Mouse (Mus musculus) limb, embryonic 11.5 days (tissue): ENCODE data around the gene Tank. TPM values are rescaled to one million over a fixed set of nuclear protein-coding genes. Genes with fewer than 3 reads are reported as not detected.

Source experiments
- ATAC-seq: fragments of 200-750 bp; cut with Nextera tagmentation; 2 replicates; pipeline ENCODE4 v1.8.0; 2017; ENCODE audit warnings: low read depth; ENCODE audit not compliant: insufficient number of reproducible peaks, low FRiP score, low TSS enrichment
- DNase-seq: peaks from one replicate; pipeline ENCODE4 v3.0.0-alpha.2; 2015; ENCODE audit warnings: low spot score
- H3K27ac ChIP-seq: fragments of 300-500 bp; sonication (generic); replicated peaks from 2 replicates; pipeline ENCODE4 v1.5.1; 2014; ENCODE audit warnings: low read depth, mild to moderate bottlenecking, low read length
- H3K27me3 ChIP-seq: fragments of 300-500 bp; sonication (generic); 2 replicates; pipeline ENCODE4 v1.6.1; 2014; ENCODE audit warnings: mild to moderate bottlenecking, low read length, mixed read lengths; ENCODE audit not compliant: control insufficient read depth, insufficient read depth
- H3K36me3 ChIP-seq: fragments of 300-500 bp; sonication (generic); 2 replicates; pipeline ENCODE4 v1.6.1; 2014; ENCODE audit warnings: mild to moderate bottlenecking, low read length, moderate library complexity, mixed read lengths; ENCODE audit not compliant: control insufficient read depth, insufficient read depth
- H3K4me1 ChIP-seq: fragments of 300-500 bp; sonication (generic); 2 replicates; pipeline ENCODE4 v1.6.1; 2014; ENCODE audit warnings: low read length, mixed read lengths; ENCODE audit not compliant: control insufficient read depth, insufficient read depth
- H3K4me2 ChIP-seq: fragments of 300-500 bp; sonication (generic); 2 replicates; pipeline ENCODE4 v1.6.1; 2014; ENCODE audit warnings: low read depth, mild to moderate bottlenecking, moderate library complexity; ENCODE audit not compliant: severe bottlenecking
- H3K4me3 ChIP-seq: fragments of 300-500 bp; sonication (generic); 2 replicates; pipeline ENCODE4 v1.5.1; 2014; ENCODE audit warnings: low read depth, low read length
- H3K9ac ChIP-seq: fragments of 300-500 bp; sonication (generic); 2 replicates; pipeline ENCODE4 v1.6.1; 2014; ENCODE audit warnings: mild to moderate bottlenecking, low read length
- H3K9me3 ChIP-seq: fragments of 300-500 bp; sonication (generic); 2 replicates; pipeline ENCODE4 v1.6.1; 2016; ENCODE audit warnings: low read length; ENCODE audit not compliant: control insufficient read depth
- WGBS: fragments of 180-500 bp; shearing (Covaris S2); extraction: QIAGEN DNeasy Blood & Tissue Kit; methylation state at CpG from one replicate; pipeline ENCODE4 v1.1.7; 2014; 5-methylcytosine and 5-hydroxymethylcytosine counted together
- polyA plus RNA-seq: library from polyadenylated mRNA; unstranded; fragments of >200 nt; fragmentation: Nextera tagmentation; extraction: Ambion mirVana; gene quantifications from 2 replicates; pipeline ENCODE4 v1.2.1, GENCODE M21; 2014

Tank gene
- polyA plus RNA-seq, 1 experiment from 2014 or later, result 29.7 TPM

DNA sequence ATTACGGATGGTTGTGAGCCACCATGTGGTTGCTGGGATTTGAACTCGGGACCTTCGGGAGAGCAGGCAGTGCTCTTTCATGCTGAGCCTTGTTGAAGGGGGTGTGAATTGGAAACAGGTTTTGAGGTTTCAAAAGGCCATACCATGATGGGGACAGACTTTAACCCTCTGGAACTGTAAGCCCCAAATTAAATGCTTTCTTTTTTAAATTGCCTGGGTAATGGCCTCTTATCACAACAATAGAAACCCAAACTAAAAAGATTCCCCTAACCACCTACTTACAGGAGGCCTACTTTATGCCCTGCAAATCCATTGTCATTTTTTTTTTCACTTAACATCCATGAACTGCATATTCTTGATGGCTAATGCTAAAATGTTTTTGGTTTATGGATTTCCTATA, 96.2 kb downstream of the Tank start:
- Histone ChIP-seq H3K4me2 (no peak overlapping the region), H3K9ac (no peak overlapping the region), H3K27ac (no peak overlapping the region), H3K4me3 (no peak overlapping the region), H3K4me1 (no peaks in the 10 kb centered on the region), H3K27me3 (no peaks in the 10 kb centered on the region), H3K9me3 (no peaks in the 10 kb centered on the region), H3K36me3 (no peaks in the 10 kb centered on the region)
- ATAC-seq (no peak), DNase-seq (no peak)
- WGBS, result 93% methylated on average over 3 of the region's 3 CpGs

GRCm38 (mm10) chr2:61681572-61681971, 103.2 kb downstream of the Tank start:
- H3K27ac ChIP-seq, result no peak overlapping the region
- WGBS, result 90% methylated on average over 1 of the region's 1 CpGs
- H3K4me3 ChIP-seq, result no peak overlapping the region
- H3K27me3 ChIP-seq, result no peaks in the 10 kb centered on the region
- no peaks in the 10 kb centered on the region for H3K36me3 ChIP-seq
- no peak overlapping the region for H3K9ac ChIP-seq
- no peak overlapping the region for H3K4me2 ChIP-seq
- H3K4me1 ChIP-seq, result no peaks in the 10 kb centered on the region
- H3K9me3 ChIP-seq, result no peaks in the 10 kb centered on the region
- ATAC-seq, result no peak
- DNase-seq, result no peak

DNA sequence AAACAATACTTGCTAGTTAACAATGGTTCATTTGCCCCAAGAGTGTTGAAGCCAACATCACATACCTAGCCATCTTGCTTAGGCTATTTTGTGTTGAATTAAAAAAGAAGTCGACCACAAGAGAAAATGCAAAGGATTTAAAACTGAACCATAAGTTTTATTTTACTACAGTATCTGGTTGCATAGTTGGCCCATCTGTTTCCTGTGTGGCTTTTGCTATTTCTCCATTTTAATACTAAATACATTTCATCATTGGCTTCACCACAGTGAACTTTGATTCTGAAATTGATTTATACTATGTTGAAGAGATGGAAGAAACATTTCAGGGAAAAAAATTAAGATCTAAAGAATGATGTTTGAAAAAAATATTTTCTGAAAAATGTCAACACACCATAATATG, 108.1 kb downstream of the Tank start:
- DNase-seq, result no peak
- WGBS, result 77% methylated on average over 1 of the region's 1 CpGs
- H3K9ac ChIP-seq, result no peak overlapping the region
- no peak overlapping the region for H3K27ac ChIP-seq
- no peak for ATAC-seq
- no peaks in the 10 kb centered on the region for H3K36me3 ChIP-seq
- H3K27me3 ChIP-seq, result no peaks in the 10 kb centered on the region
- H3K4me2 ChIP-seq, result no peak overlapping the region
- no peaks in the 10 kb centered on the region for H3K4me1 ChIP-seq
- H3K4me3 ChIP-seq, result no peak overlapping the region
- H3K9me3 ChIP-seq, result no peaks in the 10 kb centered on the region

DNA sequence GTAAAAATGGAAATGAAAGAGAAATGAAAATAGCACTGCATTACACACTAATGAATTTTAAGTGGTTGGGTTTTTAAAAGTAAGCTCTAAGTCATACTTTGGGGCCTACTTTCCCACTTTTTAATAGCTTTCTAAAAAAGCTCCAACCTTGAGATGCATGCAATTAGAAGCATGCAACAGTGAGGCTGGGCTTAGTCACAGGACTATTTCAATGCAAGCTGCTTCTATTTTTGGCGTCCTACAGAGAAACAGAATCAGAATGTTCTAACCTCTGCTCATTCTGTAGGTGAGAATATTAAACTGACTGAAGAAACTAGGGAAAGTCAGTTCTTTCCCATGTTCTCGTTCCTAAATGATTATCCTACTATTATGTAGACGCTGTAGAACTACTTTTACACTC, 110.7 kb downstream of the Tank start:
- H3K4me3 ChIP-seq, result no peak overlapping the region
- H3K27ac ChIP-seq, result no peak overlapping the region
- no peaks in the 10 kb centered on the region for H3K27me3 ChIP-seq
- DNase-seq, result no peak
- H3K4me2 ChIP-seq, result no peak overlapping the region
- ATAC-seq, result no peak
- H3K9ac ChIP-seq, result no peak overlapping the region
- H3K36me3 ChIP-seq, result no peaks in the 10 kb centered on the region
- WGBS, result 84% methylated on average over 3 of the region's 3 CpGs
- no peaks in the 10 kb centered on the region for H3K4me1 ChIP-seq
- H3K9me3 ChIP-seq, result no peaks in the 10 kb centered on the region

Other genes starting within 250 kb of the Tank start
- 232 and 233 TPM in 2 replicates for gene Psmd14, start 133.1 kb downstream of the Tank start, polyA plus RNA-seq
- 0.08 and 0.17 TPM in 2 replicates for gene Tbr1, start 224.3 kb downstream of the Tank start, polyA plus RNA-seq